Mouse (Mus musculus) limb, embryonic 12.5 days (tissue): ENCODE measurements at regions not wholly inside any gene's neighbourhood (a gene's known extent, or its start where the extent isn't known, plus 50 kb on each side); places are given as distances from the start of the nearest gene placed in this dataset.
A peak's percentile ranks its signal among the peaks of the same experiment; 100 is the strongest.

Experiments
- ATAC-seq: fragments of 200-750 bp; cut with Nextera tagmentation; 2 replicates; pipeline ENCODE4 v1.8.0; 2017; ENCODE audit warnings: low read depth, moderate TSS enrichment; ENCODE audit not compliant: insufficient number of reproducible peaks, insufficient read depth, low FRiP score, low TSS enrichment
- H3K27ac ChIP-seq: fragments of 300-500 bp; sonication (generic); 2 replicates; pipeline ENCODE4 v1.5.1; 2016; ENCODE audit warnings: mild to moderate bottlenecking, moderate library complexity
- H3K27me3 ChIP-seq: fragments of 300-500 bp; sonication (generic); 2 replicates; pipeline ENCODE4 v1.6.1; 2016; ENCODE audit warnings: mild to moderate bottlenecking, moderate library complexity
- H3K36me3 ChIP-seq: fragments of 300-500 bp; sonication (generic); 2 replicates; pipeline ENCODE4 v1.6.1; 2016; ENCODE audit warnings: mild to moderate bottlenecking, moderate library complexity
- H3K4me1 ChIP-seq: fragments of 300-500 bp; sonication (generic); replicated peaks from 2 replicates; pipeline ENCODE4 v1.6.1; 2016
- H3K4me2 ChIP-seq: fragments of 300-500 bp; sonication (generic); 2 replicates; pipeline ENCODE4 v1.6.1; 2016; ENCODE audit warnings: mild to moderate bottlenecking, moderate library complexity
- H3K4me3 ChIP-seq: fragments of 300-500 bp; sonication (generic); replicated peaks from 2 replicates; pipeline ENCODE4 v1.5.1; 2016; ENCODE audit warnings: mild to moderate bottlenecking
- H3K9ac ChIP-seq: fragments of 300-500 bp; sonication (generic); replicated peaks from 2 replicates; pipeline ENCODE4 v1.6.1; 2016; ENCODE audit warnings: mild to moderate bottlenecking, moderate library complexity
- H3K9me3 ChIP-seq: fragments of 300-500 bp; sonication (generic); 2 replicates; pipeline ENCODE4 v1.6.1; 2016; ENCODE audit warnings: mild to moderate bottlenecking, moderate library complexity
- WGBS: fragments of 180-500 bp; shearing (Covaris S2); methylation state at CpG from one replicate; pipeline ENCODE4 v1.1.7; 2016; 5-methylcytosine and 5-hydroxymethylcytosine counted together

GRCm38 (mm10) chr5:46794028-46794705 is 936.8 kb upstream of the Lcorl start:
- no peak for ATAC-seq
- Histone ChIP-seq H3K9ac (no peak overlapping the region), H3K27me3 (no peaks in the 10 kb centered on the region), H3K36me3 (no peaks in the 10 kb centered on the region), H3K4me3 (no peak overlapping the region), H3K4me1 (peaks cover 3% of the 10 kb centered on the region), H3K27ac (no peak overlapping the region), H3K9me3 (no peaks in the 10 kb centered on the region), H3K4me2 (no peak overlapping the region)
- WGBS = 67% methylated on average over 7 of the region's 7 CpGs

GRCm38 (mm10) chr5:46791051-46791450 is 933.6 kb upstream of the Lcorl start:
- H3K27me3 ChIP-seq = no peaks in the 10 kb centered on the region
- peaks cover 3% of the 10 kb centered on the region for H3K4me1 ChIP-seq
- H3K9ac ChIP-seq = no peak overlapping the region
- no peak overlapping the region for H3K4me3 ChIP-seq
- no peak for ATAC-seq
- no peaks in the 10 kb centered on the region for H3K36me3 ChIP-seq
- 0 out of 2 replicates have a peak overlapping the region, but pooled peaks have one; percentile 29 for H3K27ac ChIP-seq
- no peak overlapping the region for H3K4me2 ChIP-seq
- WGBS = 52% methylated on average over 3 of the region's 3 CpGs
- no peaks in the 10 kb centered on the region for H3K9me3 ChIP-seq

GRCm38 (mm10) chr5:46790536-46790935 is 933.1 kb upstream of the Lcorl start:
- Histone ChIP-seq H3K9me3 (no peaks in the 10 kb centered on the region), H3K27me3 (no peaks in the 10 kb centered on the region), H3K4me2 (no peak overlapping the region), H3K9ac (no peak overlapping the region), H3K36me3 (no peaks in the 10 kb centered on the region), H3K27ac (no peak overlapping the region), H3K4me3 (no peak overlapping the region), H3K4me1 (peaks cover 3% of the 10 kb centered on the region)
- 67% methylated on average over 3 of the region's 3 CpGs for WGBS
- no peak for ATAC-seq

- H3K9ac ChIP-seq = no peak overlapping the region
- H3K27me3 ChIP-seq = no peaks in the 10 kb centered on the region
- H3K4me2 ChIP-seq = no peak overlapping the region
- no peak overlapping the region for H3K27ac ChIP-seq
- no peaks in the 10 kb centered on the region for H3K9me3 ChIP-seq
- no peak overlapping the region for H3K4me3 ChIP-seq
- peaks cover 3% of the 10 kb centered on the region; the same call in 1 of the 2 replicates for H3K4me1 ChIP-seq
- no peak for ATAC-seq
- H3K36me3 ChIP-seq = no peaks in the 10 kb centered on the region
- 87% methylated on average over 3 of the region's 3 CpGs for WGBS
Measured at GRCm38 (mm10) chr5:46787079-46787478, 929.7 kb upstream of the Lcorl start.

GRCm38 (mm10) chr5:46756094-46756493 is 898.7 kb upstream of the Lcorl start:
- H3K27me3 ChIP-seq = no peaks in the 10 kb centered on the region
- no peak overlapping the region for H3K4me3 ChIP-seq
- no peak overlapping the region for H3K4me2 ChIP-seq
- H3K36me3 ChIP-seq = no peaks in the 10 kb centered on the region
- no peaks in the 10 kb centered on the region for H3K4me1 ChIP-seq
- H3K9ac ChIP-seq = no peak overlapping the region
- 74% methylated on average over 5 of the region's 5 CpGs for WGBS
- H3K9me3 ChIP-seq = no peaks in the 10 kb centered on the region
- ATAC-seq = no peak
- no peak overlapping the region for H3K27ac ChIP-seq

- Histone ChIP-seq H3K4me2 (no peak overlapping the region), H3K4me1 (no peaks in the 10 kb centered on the region; the same call in 1 of the 2 replicates), H3K27me3 (no peaks in the 10 kb centered on the region), H3K9me3 (no peaks in the 10 kb centered on the region), H3K36me3 (no peaks in the 10 kb centered on the region), H3K9ac (no peak overlapping the region), H3K4me3 (no peak overlapping the region), H3K27ac (no peak overlapping the region)
- WGBS = 46% methylated on average over 2 of the region's 2 CpGs
- no peak for ATAC-seq
Measured at GRCm38 (mm10) chr5:46740034-46740582, 882.7 kb upstream of the Lcorl start.

- Histone ChIP-seq H3K27me3 (no peaks in the 10 kb centered on the region), H3K4me2 (no peak overlapping the region), H3K36me3 (no peaks in the 10 kb centered on the region), H3K9me3 (no peaks in the 10 kb centered on the region), H3K4me1 (no peaks in the 10 kb centered on the region), H3K27ac (no peak overlapping the region), H3K9ac (no peak overlapping the region), H3K4me3 (no peak overlapping the region)
- 71% methylated on average over 3 of the region's 3 CpGs for WGBS
- peak; percentile 52; the same call in 1 of the 2 replicates for ATAC-seq
Measured at GRCm38 (mm10) chr5:46732510-46732909, 875.1 kb upstream of the Lcorl start.

GRCm38 (mm10) chr5:46732025-46732424 is 874.6 kb upstream of the Lcorl start:
- Histone ChIP-seq H3K27ac (no peak overlapping the region), H3K4me2 (no peak overlapping the region), H3K36me3 (no peaks in the 10 kb centered on the region), H3K9me3 (no peaks in the 10 kb centered on the region), H3K27me3 (no peaks in the 10 kb centered on the region), H3K9ac (no peak overlapping the region), H3K4me3 (no peak overlapping the region), H3K4me1 (no peaks in the 10 kb centered on the region)
- 61% methylated on average over 5 of the region's 5 CpGs for WGBS
- ATAC-seq = no peak

GRCm38 (mm10) chr5:46731297-46731696 is 873.9 kb upstream of the Lcorl start:
- Histone ChIP-seq H3K4me3 (no peak overlapping the region), H3K4me2 (no peak overlapping the region), H3K36me3 (no peaks in the 10 kb centered on the region), H3K9ac (no peak overlapping the region), H3K27me3 (no peaks in the 10 kb centered on the region), H3K4me1 (no peaks in the 10 kb centered on the region), H3K27ac (no peak overlapping the region), H3K9me3 (no peaks in the 10 kb centered on the region)
- 41% methylated on average over 3 of the region's 3 CpGs for WGBS
- ATAC-seq = no peak

- no peak overlapping the region for H3K27ac ChIP-seq
- no peaks in the 10 kb centered on the region for H3K36me3 ChIP-seq
- ATAC-seq = no peak
- H3K4me3 ChIP-seq = no peak overlapping the region
- WGBS = 67% methylated on average over 3 of the region's 3 CpGs
- H3K4me2 ChIP-seq = no peak overlapping the region
- no peaks in the 10 kb centered on the region for H3K4me1 ChIP-seq
- no peaks in the 10 kb centered on the region for H3K27me3 ChIP-seq
- H3K9me3 ChIP-seq = no peaks in the 10 kb centered on the region
- no peak overlapping the region for H3K9ac ChIP-seq
Measured at GRCm38 (mm10) chr5:46709596-46709995, 852.2 kb upstream of the Lcorl start.

- Histone ChIP-seq H3K27ac (no peak overlapping the region), H3K9me3 (no peaks in the 10 kb centered on the region), H3K4me1 (no peaks in the 10 kb centered on the region), H3K4me3 (no peak overlapping the region), H3K27me3 (no peaks in the 10 kb centered on the region), H3K9ac (no peak overlapping the region), H3K4me2 (no peak overlapping the region), H3K36me3 (no peaks in the 10 kb centered on the region)
- 80% methylated on average over 1 of the region's 1 CpGs for WGBS
- no peak for ATAC-seq
Measured at GRCm38 (mm10) chr5:46707845-46708244, 850.4 kb upstream of the Lcorl start.

- 91% methylated on average over 5 of the region's 5 CpGs for WGBS
Measured at GRCm38 (mm10) chr5:46707021-46707420, 849.6 kb upstream of the Lcorl start.

More at GRCm38 (mm10) chr5:46707021-46707420, 849.6 kb upstream of the Lcorl start:
- no peak overlapping the region for H3K4me3 ChIP-seq
- no peak overlapping the region for H3K27ac ChIP-seq
- H3K9me3 ChIP-seq = no peaks in the 10 kb centered on the region
- no peaks in the 10 kb centered on the region for H3K36me3 ChIP-seq
- no peaks in the 10 kb centered on the region for H3K27me3 ChIP-seq
- H3K9ac ChIP-seq = no peak overlapping the region
- ATAC-seq = no peak
- no peak overlapping the region for H3K4me2 ChIP-seq
- no peaks in the 10 kb centered on the region for H3K4me1 ChIP-seq
